Mouse (Mus musculus): ENCODE data around the gene Dlgap1.

The Dlgap1 gene

GRCm38 (mm10) chr17:70866029-70866428 is 897.2 kb downstream of the Dlgap1 start:
- no peak for DNase-seq (ENCODE audit: inconsistent ontology term)

- no peak for DNase-seq (ENCODE audit: inconsistent ontology term)
These were observed 897.8 kb downstream of the Dlgap1 start for GRCm38 (mm10) chr17:70866538-70867114.

GRCm38 (mm10) chr17:70868577-70869229 is 899.8 kb downstream of the Dlgap1 start:
- DNase-seq (ENCODE audit: inconsistent ontology term), result no peak

GRCm38 (mm10) chr17:70870581-70870980 is 901.7 kb downstream of the Dlgap1 start:
- DNase-seq (ENCODE audit: inconsistent ontology term), result no peak

All from Muller cell, postnatal 12 days (primary cell).